Mouse (Mus musculus): ENCODE measurements around the gene Gm13305.
"Not testable (repeated sequence)": the region's sequence is repeated elsewhere in the genome, so short reads cannot be mapped to it uniquely, and the experiment has no call there.

- not testable (repeated sequence) for TF ChIP-seq CTCF (IDR thresholded peaks at IDR 0.05; ENCODE audit: extremely low read depth, insufficient read length, insufficient replicate concordance, low read depth, low read length); POLR2A (IDR thresholded peaks at IDR 0.05; ENCODE audit: low read depth, low read length)
These were observed 16.6 kb upstream of the Gm13305 start for GRCm38 (mm10) chr4:42184980-42185372.
